16 mouse cellular contexts compared by ENCODE assay signal in genomic region chr10:67329661-67330060, GRCm38 (mm10). TPM values are rescaled to one million over a fixed set of nuclear protein-coding genes. Genes with fewer than 3 reads are reported as not detected.
A peak's percentile ranks its signal among the peaks of the same experiment; 100 is the strongest.
DNase-seq lines count a peak whose midpoint lies in the region; ATAC-seq and TF ChIP-seq lines count a peak whose summit lies in the region.
"Had no signal": no experiment of that assay in that cellular context is flagged by ENCODE, and none has a peak within 500 bp of the region (broad histone marks: within the 10 kb centered on the region; RNA-seq: fewer than 3 reads in every experiment).

No protein-coding gene starts in this region.

- peaks cover 6% of the 10 kb centered on the region for H3K4me1 ChIP-seq in hindbrain, embryonic 10.5 days (replicated peaks)
- no peaks in the 10 kb centered on the region for H3K4me1 ChIP-seq in hindbrain, embryonic 13.5 days (replicated peaks)
- H3K4me1 ChIP-seq in midbrain, embryonic 10.5 days, result peaks cover 5% of the 10 kb centered on the region; the same call in 1 of the 2 replicates
- H3K4me1 ChIP-seq in midbrain, embryonic 15.5 days, result no peaks in the 10 kb centered on the region
- H3K4me1 ChIP-seq in ES-E14 (ENCODE audit: control insufficient read depth in 2 of 2, insufficient read depth in 2 of 2, low read length in 2 of 2, poor library complexity in 1 of 2), result peaks cover 5 to 7% of the 10 kb centered on the region in 2 experiments; a peak in 3 of 4 replicates
- peaks cover 4% of the 10 kb centered on the region for H3K4me1 ChIP-seq in embryonic facial prominence, embryonic 10.5 days
- H3K4me1 ChIP-seq: forebrain, embryonic 13.5 days had no signal

- H3K9me3 ChIP-seq in hindbrain, embryonic 10.5 days, result no peaks in the 10 kb centered on the region
- no peaks in the 10 kb centered on the region for H3K9me3 ChIP-seq in hindbrain, embryonic 13.5 days
- H3K9me3 ChIP-seq in midbrain, embryonic 10.5 days (replicated peaks), result no peaks in the 10 kb centered on the region
- no peaks in the 10 kb centered on the region for H3K9me3 ChIP-seq in midbrain, embryonic 15.5 days
- H3K9me3 ChIP-seq in ES-E14 (ENCODE audit: control insufficient read depth, insufficient read depth, low read depth, low read length), result no peaks in the 10 kb centered on the region
- no peaks in the 10 kb centered on the region for H3K9me3 ChIP-seq in embryonic facial prominence, embryonic 10.5 days
- H3K9me3 ChIP-seq: forebrain, embryonic 13.5 days had no signal

- ATAC-seq in hindbrain, embryonic 13.5 days (ENCODE audit: low FRiP score), result no peak
- ATAC-seq in midbrain, embryonic 15.5 days (replicated peaks), result no peak
- ATAC-seq: forebrain, embryonic 13.5 days; intestine, postnatal 0 days; liver, postnatal 0 days had no signal

- DNase-seq in hindbrain, embryonic 10.5 days (ENCODE audit: low spot score), result no peak
- no peak for DNase-seq in midbrain, embryonic 10.5 days (ENCODE audit: low spot score)
- peak; percentile 40 for DNase-seq in ES-E14 (ENCODE audit: low read depth, low spot score)
- DNase-seq in embryonic facial prominence, embryonic 10.5 days (ENCODE audit: low spot score), result no peak
- no peak for DNase-seq in urinary bladder, postnatal 14 days (ENCODE audit: low spot score)
- DNase-seq: cerebellum, adult 9-10 months; kidney, postnatal 36 days; liver; liver, postnatal 0 days; lung, postnatal 10 days; right cerebral cortex, postnatal 25 days; thymus, adult 2 months had no signal

- no peaks in the 10 kb centered on the region for H3K36me3 ChIP-seq in hindbrain, embryonic 10.5 days
- no peaks in the 10 kb centered on the region for H3K36me3 ChIP-seq in hindbrain, embryonic 13.5 days
- no peaks in the 10 kb centered on the region for H3K36me3 ChIP-seq in midbrain, embryonic 10.5 days
- no peaks in the 10 kb centered on the region for H3K36me3 ChIP-seq in midbrain, embryonic 15.5 days (replicated peaks)
- H3K36me3 ChIP-seq in ES-E14 (ENCODE audit: control insufficient read depth, insufficient read depth, low read length, poor library complexity, severe bottlenecking), result no peaks in the 10 kb centered on the region
- no peaks in the 10 kb centered on the region for H3K36me3 ChIP-seq in embryonic facial prominence, embryonic 10.5 days (replicated peaks)

- in situ Hi-C loops in ES-E14 (cut with MboI; ENCODE audit: low sequenced_read_pairs in 2 of 2, unreplicated experiment in 2 of 2), result no loop called here

- peak overlapping the region; percentile 16; the same call in 1 of the 2 replicates for H3K4me3 ChIP-seq in hindbrain, embryonic 10.5 days
- H3K4me3 ChIP-seq in hindbrain, embryonic 13.5 days, result no peak overlapping the region
- H3K4me3 ChIP-seq in midbrain, embryonic 10.5 days, result no peak overlapping the region
- no peak overlapping the region for H3K4me3 ChIP-seq in midbrain, embryonic 15.5 days
- H3K4me3 ChIP-seq in ES-E14 (ENCODE audit: insufficient read depth in 1 of 2, low read depth in 1 of 2, low read length in 2 of 2, poor library complexity in 1 of 2, severe bottlenecking in 1 of 2), result peak overlapping the region in 1 of 2 experiments; percentile 51; a peak in 2 of 4 replicates
- H3K4me3 ChIP-seq in embryonic facial prominence, embryonic 10.5 days, result no peak overlapping the region
- H3K4me3 ChIP-seq: forebrain, embryonic 13.5 days had no signal

- no peak overlapping the region for H3K9ac ChIP-seq in hindbrain, embryonic 13.5 days
- H3K9ac ChIP-seq in midbrain, embryonic 15.5 days, result no peak overlapping the region
- no peak overlapping the region for H3K9ac ChIP-seq in ES-E14 (ENCODE audit: insufficient read depth, low read depth, low read length, poor library complexity, severe bottlenecking)
- H3K9ac ChIP-seq: forebrain, embryonic 13.5 days; liver, postnatal 0 days had no signal

- H3K27ac ChIP-seq in hindbrain, embryonic 10.5 days, result peak overlapping the region; percentile 64; the same call in 1 of the 2 replicates
- no peak overlapping the region for H3K27ac ChIP-seq in hindbrain, embryonic 13.5 days
- peak overlapping the region; percentile 38; the same call in 1 of the 2 replicates for H3K27ac ChIP-seq in midbrain, embryonic 10.5 days (replicated peaks)
- no peak overlapping the region for H3K27ac ChIP-seq in midbrain, embryonic 15.5 days
- H3K27ac ChIP-seq in ES-E14 (ENCODE audit: insufficient read depth, low read depth, low read length, poor library complexity, severe bottlenecking), result no peak overlapping the region
- 0 out of 2 replicates have a peak overlapping the region, but pooled peaks have one; percentile 19 for H3K27ac ChIP-seq in embryonic facial prominence, embryonic 10.5 days (replicated peaks)
- H3K27ac ChIP-seq: forebrain, embryonic 13.5 days had no signal

- 30% methylated on average over 11 of the region's 11 CpGs for WGBS in hindbrain, embryonic 10.5 days
- WGBS in hindbrain, embryonic 13.5 days, result 24% methylated on average over 11 of the region's 11 CpGs
- WGBS in midbrain, embryonic 10.5 days, result 34% methylated on average over 11 of the region's 11 CpGs
- WGBS in midbrain, embryonic 15.5 days, result 32% methylated on average over 11 of the region's 11 CpGs
- 36% methylated on average over 11 of the region's 11 CpGs for WGBS in embryonic facial prominence, embryonic 10.5 days

- H3K4me2 ChIP-seq in hindbrain, embryonic 13.5 days, result no peak overlapping the region
- no peak overlapping the region for H3K4me2 ChIP-seq in midbrain, embryonic 15.5 days
- H3K4me2 ChIP-seq: forebrain, embryonic 13.5 days had no signal

- H3K27me3 ChIP-seq in hindbrain, embryonic 10.5 days (ENCODE audit: insufficient read depth, poor library complexity, severe bottlenecking), result no peaks in the 10 kb centered on the region
- 0 out of 2 replicates have a peak, but pooled peaks cover 5% of the 10 kb centered on the region for H3K27me3 ChIP-seq in hindbrain, embryonic 13.5 days
- H3K27me3 ChIP-seq in midbrain, embryonic 10.5 days (ENCODE audit: low read depth, poor library complexity, severe bottlenecking), result no peaks in the 10 kb centered on the region
- no peaks in the 10 kb centered on the region for H3K27me3 ChIP-seq in midbrain, embryonic 15.5 days (replicated peaks)
- H3K27me3 ChIP-seq in embryonic facial prominence, embryonic 10.5 days (replicated peaks; ENCODE audit: low read depth, poor library complexity, severe bottlenecking), result no peaks in the 10 kb centered on the region
- H3K27me3 ChIP-seq: forebrain, embryonic 13.5 days had no signal

TF ChIP-seq in ES-E14, 5 proteins besides CTCF, POLR2A, EP300 and RAD21:
- TF ChIP-seq HCFC1 (IDR thresholded peaks at IDR 0.05; ENCODE audit: borderline replicate concordance, insufficient read depth, low read length) (no peak), CHD2 (IDR thresholded peaks at IDR 0.05; ENCODE audit: low read depth, low read length) (no peak), MAFK (IDR thresholded peaks at IDR 0.05; ENCODE audit: insufficient read depth, low read depth, low read length) (no peak), ZC3H11A (IDR thresholded peaks at IDR 0.05; ENCODE audit: borderline replicate concordance, low read depth, low read length) (no peak), ZNF384 (IDR thresholded peaks at IDR 0.05; ENCODE audit: low read depth, low read length) (no peak)

RNA-seq across cellular contexts. Expression of gene Nrbf2, which starts 44.6 kb away (rescaled TPM):
- 36.9 and 41.2 TPM in 2 replicates for polyA plus RNA-seq in hindbrain, embryonic 10.5 days (2016; fragmentation: Nextera tagmentation; extraction: Ambion mirVana)
- 44.0 and 44.5 TPM in 2 replicates for polyA plus RNA-seq in hindbrain, embryonic 13.5 days (2015; fragmentation: Nextera tagmentation; extraction: Ambion mirVana)
- 38.7 and 40.5 TPM in 2 replicates for polyA plus RNA-seq in midbrain, embryonic 10.5 days (2016; fragmentation: Nextera tagmentation; extraction: Ambion mirVana)
- polyA plus RNA-seq in midbrain, embryonic 15.5 days (2015; fragmentation: Nextera tagmentation; extraction: Ambion mirVana), result 37.3 and 40.4 TPM in 2 replicates
- 12.9 and 15.3 TPM in 2 replicates for total RNA-seq in ES-E14 (2012; rRNA removed)
- 39.0 and 39.1 TPM in 2 replicates for polyA plus RNA-seq in embryonic facial prominence, embryonic 10.5 days (2016; fragmentation: Nextera tagmentation; extraction: Ambion mirVana)

Comparison
In these comparisons a context has a peak if more than half of its experiments do, and no peak if none do; other contexts are left out.
1. H3K27ac ChIP-seq: peak in hindbrain, embryonic 10.5 days (single experiment), midbrain, embryonic 10.5 days (single experiment) and embryonic facial prominence, embryonic 10.5 days (single experiment); none in hindbrain, embryonic 13.5 days (single experiment), midbrain, embryonic 15.5 days (single experiment) and ES-E14 (single experiment).